Mouse (Mus musculus) lung, postnatal 0 days (tissue): ENCODE measurements around the gene Hoxd8.

Experiments
- CTCF ChIP-seq: IDR thresholded peaks from 2 replicates; pipeline ENCODE4 v1.5.1; 2016; ENCODE audit warnings: antibody characterized with exemption, mild to moderate bottlenecking
- EP300 ChIP-seq: IDR thresholded peaks from 2 replicates; pipeline ENCODE4 v1.6.1; 2016; ENCODE audit warnings: antibody characterized with exemption, mild to moderate bottlenecking, control low read depth

DNA sequence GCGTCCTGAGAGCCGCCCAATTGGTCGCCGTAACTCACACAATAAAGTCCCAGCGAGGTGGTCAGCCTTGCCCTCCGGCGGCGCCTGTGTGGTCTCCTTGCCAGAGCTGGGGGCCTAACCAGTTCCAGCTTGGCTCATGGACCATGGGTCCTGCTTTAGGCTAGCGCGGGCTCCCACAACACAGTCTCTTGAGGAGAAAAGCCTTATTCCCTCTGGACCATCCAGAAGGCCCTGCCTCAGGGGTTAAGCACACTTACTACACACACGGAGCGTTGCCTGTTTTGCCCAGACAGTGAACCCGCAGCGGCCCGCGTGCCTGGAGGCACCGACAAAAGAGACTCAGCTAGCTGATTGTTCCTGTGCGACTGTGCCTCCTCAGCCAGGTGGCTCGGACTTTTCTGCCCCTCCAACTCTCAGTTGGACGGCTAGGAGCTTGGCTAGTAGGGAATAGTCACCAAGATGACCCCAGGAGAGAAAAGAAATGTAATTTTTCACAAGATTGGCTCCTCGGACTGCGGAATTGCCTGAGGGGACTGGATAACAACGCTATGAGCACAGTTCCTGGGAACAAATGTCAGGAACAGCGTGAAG, 30.5 kb upstream of the Hoxd8 start:
- TF ChIP-seq CTCF: no peak
- TF ChIP-seq EP300: no peak
